ENCODE assay signal across 13 mouse cellular contexts in genomic region chr9:68805776-68806175, GRCm38 (mm10).
A peak's percentile ranks its signal among the peaks of the same experiment; 100 is the strongest.
DNase-seq lines count a peak whose midpoint lies in the region; ATAC-seq and TF ChIP-seq lines count a peak whose summit lies in the region.
"Had no signal": no experiment of that assay in that cellular context is flagged by ENCODE, and none has a peak within 500 bp of the region (broad histone marks: within the 10 kb centered on the region; RNA-seq: fewer than 3 reads in every experiment).

No protein-coding gene starts in this region.

- no peak for DNase-seq in heart, postnatal 14 days
- DNase-seq in liver, postnatal 0 days = no peak
- DNase-seq in Muller cell, postnatal 12 days (ENCODE audit: inconsistent ontology term) = no peak
- DNase-seq in adrenal gland, adult (ENCODE audit: inconsistent age in 2 of 2, low spot score in 1 of 2) = no peak
- DNase-seq: kidney, postnatal 14 days; left cerebral cortex, postnatal 4 days; lung, postnatal 36 days had no signal

- no peak overlapping the region for H3K9ac ChIP-seq in heart, embryonic 15.5 days
- H3K9ac ChIP-seq in liver, embryonic 12.5 days = no peak overlapping the region
- H3K9ac ChIP-seq in liver, postnatal 0 days (replicated peaks) = no peak overlapping the region
- H3K9ac ChIP-seq in embryonic facial prominence, embryonic 12.5 days = no peak overlapping the region
- no peak overlapping the region for H3K9ac ChIP-seq in midbrain, embryonic 15.5 days
- H3K9ac ChIP-seq: liver, embryonic 14.5 days had no signal

- intact Hi-C loops in heart, postnatal 14 days (cut with DNase I) = no loop called here

- H3K27me3 ChIP-seq in heart, embryonic 15.5 days = no peaks in the 10 kb centered on the region
- H3K27me3 ChIP-seq in liver, embryonic 12.5 days (replicated peaks) = no peaks in the 10 kb centered on the region
- H3K27me3 ChIP-seq in liver, postnatal 0 days (ENCODE audit: insufficient read depth, low read length) = no peaks in the 10 kb centered on the region
- H3K27me3 ChIP-seq in embryonic facial prominence, embryonic 12.5 days = no peaks in the 10 kb centered on the region
- H3K27me3 ChIP-seq in midbrain, embryonic 15.5 days (replicated peaks) = no peaks in the 10 kb centered on the region

- H3K36me3 ChIP-seq in heart, embryonic 15.5 days = no peaks in the 10 kb centered on the region
- no peaks in the 10 kb centered on the region for H3K36me3 ChIP-seq in liver, embryonic 12.5 days
- no peaks in the 10 kb centered on the region for H3K36me3 ChIP-seq in liver, postnatal 0 days (replicated peaks; ENCODE audit: insufficient read depth, low read length)
- no peaks in the 10 kb centered on the region for H3K36me3 ChIP-seq in embryonic facial prominence, embryonic 12.5 days
- no peaks in the 10 kb centered on the region for H3K36me3 ChIP-seq in midbrain, embryonic 15.5 days (replicated peaks)

- WGBS in heart, embryonic 15.5 days = 54% methylated on average over 5 of the region's 5 CpGs
- WGBS in liver, embryonic 12.5 days (ENCODE audit: insufficient replicate concordance) = 52% methylated on average over 5 of the region's 5 CpGs
- WGBS in liver, postnatal 0 days (ENCODE audit: insufficient replicate concordance) = 65% methylated on average over 5 of the region's 5 CpGs
- 24% methylated on average over 5 of the region's 5 CpGs for WGBS in embryonic facial prominence, embryonic 12.5 days
- 59% methylated on average over 5 of the region's 5 CpGs for WGBS in midbrain, embryonic 15.5 days

- TF ChIP-seq CTCF in liver, postnatal 0 days (IDR thresholded peaks at IDR 0.05; ENCODE audit: low read depth) = no peak

- no peak overlapping the region for H3K4me3 ChIP-seq in heart, embryonic 15.5 days
- H3K4me3 ChIP-seq in liver, embryonic 12.5 days = no peak overlapping the region
- no peak overlapping the region for H3K4me3 ChIP-seq in liver, postnatal 0 days (ENCODE audit: low read depth, low read length)
- no peak overlapping the region for H3K4me3 ChIP-seq in embryonic facial prominence, embryonic 12.5 days
- H3K4me3 ChIP-seq in midbrain, embryonic 15.5 days = no peak overlapping the region

- H3K27ac ChIP-seq in heart, embryonic 15.5 days = no peak overlapping the region
- no peak overlapping the region for H3K27ac ChIP-seq in liver, embryonic 12.5 days
- H3K27ac ChIP-seq in liver, postnatal 0 days (ENCODE audit: low read depth) = no peak overlapping the region
- peak overlapping the region; percentile 30; the same call in 1 of the 2 replicates for H3K27ac ChIP-seq in embryonic facial prominence, embryonic 12.5 days
- peak overlapping the region; percentile 53; the same call in 1 of the 2 replicates for H3K27ac ChIP-seq in midbrain, embryonic 15.5 days
- H3K27ac ChIP-seq: liver, embryonic 14.5 days had no signal

- H3K4me1 ChIP-seq in heart, embryonic 15.5 days (replicated peaks) = peaks cover 15% of the 10 kb centered on the region
- 0 out of 2 replicates have a peak, but pooled peaks cover 4% of the 10 kb centered on the region for H3K4me1 ChIP-seq in liver, embryonic 12.5 days
- H3K4me1 ChIP-seq in liver, postnatal 0 days (ENCODE audit: insufficient read depth) = peaks cover 2% of the 10 kb centered on the region; the same call in 1 of the 2 replicates
- peaks cover 19% of the 10 kb centered on the region; the same call in 1 of the 2 replicates for H3K4me1 ChIP-seq in embryonic facial prominence, embryonic 12.5 days
- peaks cover 6% of the 10 kb centered on the region for H3K4me1 ChIP-seq in midbrain, embryonic 15.5 days

- peak overlapping the region; percentile 37 for H3K4me2 ChIP-seq in heart, embryonic 15.5 days
- H3K4me2 ChIP-seq in liver, embryonic 12.5 days = 0 out of 2 replicates have a peak overlapping the region, but pooled peaks have one; percentile 5
- H3K4me2 ChIP-seq in liver, postnatal 0 days (ENCODE audit: low read depth, low read length) = no peak overlapping the region
- no peak overlapping the region for H3K4me2 ChIP-seq in embryonic facial prominence, embryonic 12.5 days (replicated peaks)
- no peak overlapping the region for H3K4me2 ChIP-seq in midbrain, embryonic 15.5 days

- no peak for TF ChIP-seq EP300 in liver, postnatal 0 days (IDR thresholded peaks at IDR 0.05; ENCODE audit: low read depth)

- ATAC-seq in heart, embryonic 15.5 days (replicated peaks; ENCODE audit: insufficient number of reproducible peaks, insufficient read depth, low FRiP score, low read depth) = no peak
- no peak for ATAC-seq in liver, embryonic 12.5 days
- ATAC-seq in liver, postnatal 0 days = no peak
- ATAC-seq in embryonic facial prominence, embryonic 12.5 days (ENCODE audit: insufficient number of reproducible peaks, insufficient read depth, low FRiP score, low TSS enrichment) = peak; percentile 52; the same call in 1 of the 2 replicates
- ATAC-seq in midbrain, embryonic 15.5 days (replicated peaks) = no peak
- ATAC-seq: activated CD4-positive, CD25-positive, alpha-beta regulatory T cell, adult 4 months had no signal

- no peaks in the 10 kb centered on the region for H3K9me3 ChIP-seq in heart, embryonic 15.5 days (replicated peaks)
- peaks cover 5% of the 10 kb centered on the region; the same call in 1 of the 2 replicates for H3K9me3 ChIP-seq in liver, embryonic 12.5 days (replicated peaks)
- H3K9me3 ChIP-seq in liver, postnatal 0 days (ENCODE audit: low read length) = 0 out of 2 replicates have a peak, but pooled peaks cover 3% of the 10 kb centered on the region
- H3K9me3 ChIP-seq in embryonic facial prominence, embryonic 12.5 days = no peaks in the 10 kb centered on the region
- H3K9me3 ChIP-seq in midbrain, embryonic 15.5 days = no peaks in the 10 kb centered on the region

Comparison
In these comparisons a context has a peak if more than half of its experiments do, and no peak if none do; other contexts are left out.
1. H3K4me2 ChIP-seq: peak in heart, embryonic 15.5 days (single experiment) and liver, embryonic 12.5 days (single experiment); none in liver, postnatal 0 days (single experiment), embryonic facial prominence, embryonic 12.5 days (single experiment) and midbrain, embryonic 15.5 days (single experiment).
2. H3K27ac ChIP-seq: peak in embryonic facial prominence, embryonic 12.5 days (single experiment) and midbrain, embryonic 15.5 days (single experiment); none in heart, embryonic 15.5 days (single experiment), liver, embryonic 12.5 days (single experiment) and liver, postnatal 0 days (single experiment).